Mouse (Mus musculus) ZHBTc4 (cell line): ENCODE data around the gene Gmfb.
A peak's percentile ranks its signal among the peaks of the same experiment; 100 is the strongest.

Experiments used
- DNase-seq: peaks from one replicate; pipeline ENCODE4 v3.0.0-alpha.2; 2011; ENCODE audit warnings: low read depth, low spot score

The Gmfb gene

GRCm38 (mm10) chr14:46803259-46803658 lies 18.8 kb downstream of the Gmfb start:
- DNase-seq = no peak

GRCm38 (mm10) chr14:46800684-46801345 lies 21.2 kb downstream of the Gmfb start:
- DNase-seq = peak; percentile 33

DNA sequence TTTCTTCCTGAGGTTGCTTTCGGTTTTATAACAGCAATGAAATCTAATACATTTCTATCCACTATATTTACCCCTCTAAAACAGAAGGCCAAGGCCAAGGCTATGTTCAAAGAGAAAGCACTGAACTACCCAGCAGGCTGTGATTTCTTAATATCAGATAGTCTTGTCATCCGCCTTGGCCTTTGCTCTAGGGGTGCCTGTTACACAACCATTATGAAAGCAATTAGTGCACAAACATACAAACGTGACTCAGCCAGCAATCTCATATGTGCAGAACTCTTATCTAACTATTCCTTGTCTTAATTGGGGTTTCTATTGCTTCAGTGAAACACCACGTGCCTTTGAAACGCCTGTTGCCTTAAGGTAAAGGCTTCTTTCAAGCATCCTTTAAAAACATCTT lies 27.9 kb downstream of the Gmfb start:
- no peak for DNase-seq

DNA sequence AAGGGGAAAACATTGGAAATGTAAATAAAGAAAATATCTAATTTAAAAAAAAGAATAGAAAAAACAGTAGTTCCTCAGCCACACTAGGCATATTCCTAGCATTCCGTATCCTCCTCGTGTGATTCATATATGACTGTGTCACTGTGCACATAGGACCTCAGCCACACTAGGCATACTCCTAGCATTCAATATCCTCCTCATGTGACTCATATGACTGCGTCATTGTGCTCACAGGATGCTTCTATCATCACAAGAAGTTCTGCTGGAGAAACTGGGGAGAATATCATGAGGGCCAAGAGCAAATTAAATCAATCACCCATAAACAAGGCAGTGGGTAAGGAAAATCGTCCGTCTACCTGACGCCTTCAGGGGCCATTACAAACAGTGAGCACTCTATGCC lies 31.3 kb downstream of the Gmfb start:
- DNase-seq = no peak

DNA sequence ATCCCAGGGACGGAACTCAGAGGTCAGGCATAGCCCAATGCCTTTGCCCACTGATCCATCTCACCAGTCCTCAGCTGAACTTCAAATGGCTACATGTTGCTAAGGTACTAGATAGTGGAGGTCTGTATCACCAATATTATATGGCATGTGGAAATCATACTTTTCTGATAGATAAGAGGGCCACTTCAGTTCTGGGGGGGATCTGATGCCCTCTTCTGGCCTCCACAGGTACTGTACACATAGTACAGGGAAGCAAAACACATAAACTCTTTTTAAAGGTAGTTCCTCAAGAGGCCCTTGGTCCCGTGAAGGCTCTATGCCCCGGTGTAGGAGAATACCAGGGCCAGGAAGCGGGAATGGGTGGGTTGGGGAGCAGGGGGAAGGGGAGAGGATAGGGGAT lies 31.7 kb downstream of the Gmfb start:
- peak; percentile 60 for DNase-seq

- no peak for DNase-seq
Measured at GRCm38 (mm10) chr14:46788505-46788901, 33.5 kb downstream of the Gmfb start.

DNA sequence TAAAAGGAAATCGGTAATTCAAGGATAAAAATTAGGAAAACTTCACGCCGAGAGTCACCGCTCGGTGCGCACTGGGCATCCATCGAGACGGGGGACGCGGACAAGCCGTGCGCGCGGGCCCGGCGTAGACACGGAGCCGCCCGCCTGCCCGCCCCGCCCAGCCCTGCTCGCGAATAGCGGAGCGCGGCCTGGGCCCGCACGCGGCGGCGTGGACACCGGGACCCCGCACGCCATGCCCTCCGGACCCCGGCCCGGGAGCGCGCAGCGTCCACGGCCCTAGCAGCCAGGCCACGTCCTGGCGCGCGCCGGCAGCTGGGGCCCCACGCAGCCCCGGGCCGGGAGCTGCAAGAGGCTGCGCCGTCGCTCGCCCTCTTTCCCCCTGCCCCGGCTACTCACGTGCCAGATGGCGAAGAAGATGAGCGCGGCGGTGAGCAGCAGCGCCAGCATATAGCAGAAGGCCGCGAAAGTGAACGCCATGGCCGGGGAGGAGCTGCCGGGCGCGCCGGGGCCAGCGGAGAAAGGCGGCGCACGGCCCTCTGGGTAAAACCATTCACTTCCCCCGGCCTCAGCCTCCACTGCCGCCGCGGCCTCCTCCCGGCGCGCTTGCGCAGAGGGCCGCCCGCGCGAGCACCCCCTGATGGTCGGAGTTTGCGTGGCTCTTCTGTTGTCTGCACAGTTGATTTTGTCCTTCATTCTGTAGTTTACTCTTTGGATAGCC lies 34.1 kb downstream of the Gmfb start, which contains the start of gene Cnih1:
TSS of gene Cnih1 (minus strand) at position 625 of the 718 bp plus-strand sequence.
- DNase-seq = peak; percentile 95

- DNase-seq = peak; percentile 32
Measured at GRCm38 (mm10) chr14:46787454-46787786, 34.6 kb downstream of the Gmfb start.

DNA sequence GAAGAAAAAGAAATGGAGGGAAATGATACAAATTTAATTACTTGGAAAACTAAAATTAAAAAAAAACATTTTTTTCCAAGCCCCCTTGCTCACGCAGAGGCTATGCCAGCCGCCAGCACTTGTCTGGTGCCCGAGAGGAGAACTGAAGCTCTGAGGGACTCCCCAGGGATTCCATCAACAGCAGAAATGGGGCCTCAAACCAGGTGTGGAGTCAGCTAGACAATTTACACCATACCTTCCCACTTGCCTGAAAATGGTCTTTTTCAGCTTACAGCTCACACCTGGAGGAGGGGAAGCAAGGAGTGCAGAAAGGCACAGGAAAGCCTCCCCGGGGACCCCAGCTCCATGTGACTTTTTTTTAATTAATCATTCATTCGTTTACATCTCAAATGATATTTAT lies 36.8 kb downstream of the Gmfb start:
- no peak for DNase-seq

DNA sequence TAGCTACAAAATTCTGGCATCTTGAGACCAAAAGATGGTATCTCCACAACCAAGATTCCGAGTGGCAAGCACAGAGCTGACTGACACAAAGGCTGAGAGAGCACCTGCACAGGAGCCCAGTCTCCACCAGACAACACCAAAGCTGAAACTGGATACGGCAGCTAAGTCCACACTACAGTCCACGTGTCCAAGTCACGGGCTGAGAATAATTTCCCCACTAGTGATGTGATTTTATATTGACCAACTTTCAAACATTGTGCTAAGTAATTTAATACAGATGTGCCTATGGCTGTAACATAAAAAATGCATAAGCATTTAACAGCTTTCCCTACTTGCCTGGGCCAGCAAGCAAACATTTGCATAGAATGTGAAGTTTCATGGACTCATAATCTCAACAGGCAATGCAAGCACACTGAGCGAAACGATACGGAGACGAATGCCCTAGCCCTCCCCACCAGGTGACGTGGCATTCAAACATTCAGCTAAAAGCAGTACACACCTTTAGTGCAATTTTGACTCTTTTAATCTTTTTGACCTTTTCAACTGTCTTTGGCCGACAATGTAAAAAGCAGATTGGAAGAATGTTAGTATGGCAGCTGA lies 38.6 kb downstream of the Gmfb start:
- no peak for DNase-seq

DNA sequence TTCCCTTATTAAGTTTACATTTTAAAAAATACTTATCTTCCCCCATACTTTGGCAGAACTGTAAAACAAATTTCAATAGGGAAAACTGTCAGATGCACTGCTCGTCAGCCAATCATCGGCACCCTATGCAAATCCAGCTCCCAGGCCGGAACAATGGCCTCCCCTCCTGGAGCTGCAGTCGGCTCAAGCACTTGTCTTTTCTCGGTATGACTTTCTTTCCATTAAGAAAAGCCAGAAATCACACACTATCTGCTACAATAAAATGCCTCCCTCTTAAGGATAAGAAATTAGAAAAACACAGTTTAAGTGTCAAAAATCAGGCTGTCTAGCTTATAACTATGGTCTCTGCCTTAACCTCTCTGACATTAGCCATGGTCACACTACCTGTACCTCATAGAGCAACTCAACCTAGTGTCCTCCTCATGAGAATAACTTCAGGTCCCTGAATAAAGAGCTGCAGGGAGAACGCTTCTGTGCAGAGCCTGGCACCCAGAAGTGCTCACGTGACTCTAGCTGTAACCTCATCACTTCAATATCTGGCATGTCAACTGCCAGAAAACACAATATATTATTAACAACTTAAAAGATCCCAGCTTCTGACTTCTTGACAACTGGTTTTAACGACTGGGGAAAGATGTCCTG lies 39.7 kb downstream of the Gmfb start:
- DNase-seq = no peak

DNA sequence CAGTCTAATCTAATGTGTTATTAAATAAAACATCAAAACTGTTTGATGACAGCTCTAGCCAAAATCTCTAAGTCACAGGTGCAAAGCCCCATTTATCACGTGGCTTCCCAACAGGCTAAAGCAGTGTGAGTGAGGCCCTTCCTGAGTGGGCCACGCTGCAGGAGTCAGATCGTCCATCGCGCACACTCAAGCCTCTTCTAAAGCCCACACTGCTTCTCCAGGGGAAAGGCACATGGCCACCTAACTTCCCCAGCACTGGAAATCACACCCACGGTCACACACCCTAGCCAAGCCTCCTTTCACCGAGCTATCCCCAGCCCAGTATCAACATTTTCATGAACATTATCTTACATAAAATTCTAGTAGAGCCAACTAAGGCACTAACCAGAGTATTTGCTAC lies 41.0 kb downstream of the Gmfb start:
- DNase-seq = no peak

DNA sequence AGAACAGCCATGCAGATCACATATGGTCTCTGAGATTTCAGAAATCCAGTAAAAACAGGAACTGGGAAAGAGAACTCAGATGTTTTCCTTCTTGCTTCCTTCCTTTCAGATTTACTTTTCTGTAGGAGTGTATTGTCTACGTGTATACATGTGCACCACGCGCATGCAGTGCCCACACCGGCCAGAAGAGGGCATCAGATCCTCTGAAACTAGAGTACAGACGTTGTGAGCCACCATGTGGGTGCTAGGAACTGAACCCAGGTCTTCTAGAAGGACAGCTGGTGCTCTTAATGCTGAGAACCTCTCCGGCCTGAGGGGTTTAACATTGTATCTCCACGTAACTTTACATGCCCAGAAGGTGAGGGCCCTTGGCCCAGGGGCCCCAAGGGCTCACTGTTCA lies 42.8 kb downstream of the Gmfb start:
- DNase-seq = peak; percentile 69

DNA sequence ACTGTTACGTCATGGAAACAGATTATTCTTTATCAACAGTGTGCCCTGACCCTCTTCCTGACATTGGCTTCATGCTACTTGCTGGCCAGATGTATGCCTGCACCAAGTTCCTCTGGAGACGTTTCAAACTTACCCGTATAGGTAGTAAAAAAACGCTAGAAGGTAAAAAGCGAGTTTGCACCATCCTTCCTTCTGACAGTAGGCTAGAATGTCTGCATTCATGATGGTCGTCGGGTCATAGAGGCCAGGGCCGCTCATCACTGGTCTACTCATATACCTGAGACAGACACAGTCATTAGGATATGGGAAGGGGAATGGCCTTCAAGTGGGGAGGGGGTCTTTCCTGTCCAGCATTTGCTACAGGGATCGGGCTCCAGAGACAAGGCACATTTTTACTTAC lies 43.3 kb downstream of the Gmfb start:
- no peak for DNase-seq

DNA sequence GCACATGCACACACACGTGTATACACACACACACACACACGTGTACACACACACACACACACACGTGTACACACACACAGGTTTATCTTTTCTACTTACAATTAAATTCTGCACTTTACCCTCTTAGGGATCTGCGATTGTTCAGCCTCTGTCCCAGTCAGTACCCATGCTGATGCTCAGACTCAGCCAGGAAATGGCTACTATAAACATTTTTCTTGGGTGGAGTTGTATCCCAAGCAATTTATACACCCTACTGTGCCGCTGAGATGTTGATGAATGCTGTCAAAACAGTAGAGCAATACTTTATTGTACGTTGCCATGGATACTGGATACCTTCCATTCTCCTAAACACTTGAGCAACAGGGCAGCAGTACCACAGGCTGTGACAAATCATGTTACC lies 52.0 kb downstream of the Gmfb start:
- DNase-seq = no peak

GRCm38 (mm10) chr14:46767116-46767515 lies 54.9 kb downstream of the Gmfb start:
- no peak for DNase-seq

DNA sequence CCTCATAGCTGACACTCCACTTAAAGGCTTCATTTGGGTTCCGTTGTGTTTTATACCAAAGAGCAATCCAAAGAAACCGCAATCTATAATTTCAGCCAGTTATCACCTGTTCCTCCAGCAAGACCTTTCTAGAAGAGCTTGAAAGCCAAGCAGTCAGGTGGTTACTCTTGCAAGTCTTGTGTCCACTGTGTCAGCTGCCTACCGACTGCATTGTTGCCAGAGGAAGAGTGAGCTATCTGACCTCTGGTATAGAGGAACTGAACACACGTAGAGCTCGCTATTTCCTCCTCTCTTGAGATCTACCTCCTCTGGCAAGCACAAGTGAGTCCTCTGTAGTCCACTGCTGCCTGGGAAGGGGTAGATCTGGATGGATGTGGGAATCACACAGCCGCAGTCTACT lies 60.9 kb downstream of the Gmfb start:
- no peak for DNase-seq

DNA sequence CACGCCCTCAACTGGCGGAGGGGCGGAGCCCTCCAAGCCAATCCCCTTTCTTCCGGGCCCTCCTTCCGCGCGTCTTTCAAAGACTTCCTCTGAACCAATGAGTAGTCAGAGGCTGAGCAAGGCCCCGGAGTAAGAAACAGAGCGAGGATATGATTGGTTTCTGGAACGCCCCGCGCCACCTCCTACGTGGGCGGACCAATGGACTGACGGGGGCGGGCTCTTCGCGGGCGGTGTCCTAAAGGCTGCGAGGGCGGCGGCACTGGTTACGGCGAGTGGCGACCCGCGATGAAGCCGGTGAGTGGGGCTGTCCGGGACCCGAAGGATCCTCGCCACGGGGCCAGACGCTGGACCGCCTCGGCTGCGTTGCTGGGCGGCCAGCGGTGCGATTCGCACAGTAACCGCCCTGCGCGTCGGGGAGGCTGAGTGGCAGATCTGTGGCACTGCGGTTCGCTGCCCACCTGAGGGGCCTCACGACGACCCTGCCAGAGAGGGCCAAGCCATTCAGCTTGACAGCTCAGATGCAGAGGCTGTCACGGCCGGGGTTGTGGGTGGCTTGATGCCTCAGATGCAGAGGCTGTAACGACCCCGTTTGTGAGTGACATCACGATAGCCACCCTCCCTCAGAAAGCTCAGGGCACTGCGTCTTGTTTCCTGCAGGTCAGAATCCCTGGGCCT lies 61.5 kb downstream of the Gmfb start, which contains the start of gene Cdkn3:
TSS of gene Cdkn3 (plus strand) at position 187 of the 675 bp plus-strand sequence.
- DNase-seq = peak; percentile 98

DNA sequence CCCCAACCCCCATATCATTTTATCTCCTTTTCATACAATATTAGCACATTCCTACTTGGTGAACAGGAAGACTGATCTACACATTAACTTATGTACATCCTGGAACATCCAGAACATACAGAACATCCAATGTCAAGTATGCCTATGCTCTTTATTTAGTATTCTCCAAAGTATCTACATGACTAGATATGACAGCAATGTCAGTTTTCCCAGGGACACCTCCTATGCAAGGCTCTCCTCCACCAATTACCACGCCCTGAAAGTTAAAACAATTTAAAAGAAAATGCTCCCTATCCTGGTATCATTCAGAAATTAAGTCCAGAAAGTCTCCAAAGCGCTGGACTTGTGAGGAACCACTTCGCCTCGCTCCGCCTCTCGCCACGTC lies 62.1 kb downstream of the Gmfb start:
- no peak for DNase-seq
